Mouse (Mus musculus): ENCODE data around the gene Olfr137.

Gene Olfr137

GRCm38 (mm10) chr17:38307470-38307869, at the start of gene Olfr137:
Olfr137 (minus strand) TSS chr17:38307570.
- DNase-seq (ENCODE audit: low spot score), result no peak

- DNase-seq (ENCODE audit: low spot score), result no peak
Observed at GRCm38 (mm10) chr17:38329531-38329930, 22.2 kb upstream of the Olfr137 start, which contains the start of gene Olfr136. Olfr136 (plus strand) TSS chr17:38329831.

- DNase-seq (ENCODE audit: low spot score), result no peak
Observed at GRCm38 (mm10) chr17:38260735-38261134, 46.6 kb downstream of the Olfr137 start, which contains the start of gene Olfr138. Olfr138 (plus strand) TSS chr17:38261035.

Measured in urinary bladder, postnatal 14 days (tissue).